Mouse (Mus musculus) liver, adult 2 months (tissue): ENCODE results near the gene Pde1b.

ENCODE experiments used
- CTCF ChIP-seq: fragments of 200-500 bp; IDR thresholded peaks from 2 replicates; pipeline ENCODE4 v1.5.1; 2011; ENCODE audit warnings: low read depth, low read length, control low read depth
- POLR2A ChIP-seq: fragments of 200-500 bp; IDR thresholded peaks from 2 replicates; pipeline ENCODE4 v1.6.1; 2011; ENCODE audit warnings: low read length, control low read depth; ENCODE audit not compliant: insufficient read depth; ENCODE audit errors: extremely low read depth

DNA sequence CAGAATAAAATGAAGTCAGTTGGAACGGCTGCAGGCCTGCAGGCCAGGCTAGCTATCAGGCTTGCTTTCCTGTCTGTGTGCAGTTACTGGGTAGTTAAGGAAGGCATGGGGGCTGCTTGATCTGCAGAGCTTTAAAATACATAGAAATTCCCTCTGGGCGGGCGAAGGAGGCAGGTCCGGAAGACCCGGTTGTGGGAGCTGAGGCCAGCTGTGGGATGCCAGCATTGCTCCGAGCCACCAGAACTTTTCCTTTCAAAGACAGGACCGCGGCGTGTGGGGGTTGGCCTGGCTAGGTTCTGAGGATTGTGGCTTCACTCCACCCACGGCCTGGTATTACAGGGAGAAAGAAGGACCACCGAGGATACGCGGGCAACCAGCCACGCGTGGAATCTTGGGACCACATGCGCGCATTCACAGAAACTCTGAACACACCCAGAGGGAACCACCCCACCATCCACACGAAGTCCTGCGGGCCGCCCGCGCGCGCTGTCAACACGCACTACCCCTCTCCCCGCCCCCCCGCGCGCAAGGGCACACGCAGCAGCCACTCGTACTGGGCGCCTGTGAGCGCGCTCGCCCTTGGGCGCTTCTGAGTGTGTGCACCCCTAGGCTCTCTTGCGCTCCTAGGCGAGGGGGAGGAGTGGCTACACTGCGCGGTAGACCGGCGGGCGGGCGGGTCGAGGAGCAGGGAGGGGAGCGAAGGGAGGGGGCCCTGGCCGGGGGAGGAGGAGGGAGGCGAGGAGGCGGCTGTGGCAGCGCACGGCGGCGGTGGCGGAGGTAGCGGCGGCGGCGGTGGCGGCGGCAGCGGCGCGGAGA, at the start of gene Pde1b:
- TF ChIP-seq POLR2A (no peak), CTCF (no peak)
